In genomic region chr16:22076620-22076941, GRCm38 (mm10) we compare ENCODE assay signal across 11 mouse cellular contexts.
DNase-seq lines count a peak whose midpoint lies in the region; ATAC-seq and TF ChIP-seq lines count a peak whose summit lies in the region.
"Had no signal": no experiment of that assay in that cellular context is flagged by ENCODE, and none has a peak within 500 bp of the region (broad histone marks: within the 10 kb centered on the region; RNA-seq: fewer than 3 reads in every experiment).

No protein-coding gene starts in this region.

- H3K4me1 ChIP-seq in forebrain, embryonic 10.5 days = peaks cover 17% of the 10 kb centered on the region
- H3K4me1 ChIP-seq in forebrain, embryonic 15.5 days = no peaks in the 10 kb centered on the region
- no peaks in the 10 kb centered on the region for H3K4me1 ChIP-seq in lung, adult 2 months (ENCODE audit: control insufficient read depth, insufficient read depth, low read length)
- H3K4me1 ChIP-seq: kidney, embryonic 15.5 days had no signal

- no peak for ATAC-seq in forebrain, embryonic 15.5 days (replicated peaks)

- no peak for TF ChIP-seq POLR2A in lung, adult 2 months (IDR thresholded peaks at IDR 0.05; ENCODE audit: borderline replicate concordance, extremely low read depth, low read depth, low read length)

- H3K36me3 ChIP-seq in forebrain, embryonic 10.5 days (replicated peaks) = peaks cover 99% of the 10 kb centered on the region
- peaks cover 41% of the 10 kb centered on the region for H3K36me3 ChIP-seq in forebrain, embryonic 15.5 days

- no peak overlapping the region for H3K9ac ChIP-seq in forebrain, embryonic 15.5 days (replicated peaks)
- H3K9ac ChIP-seq: kidney, embryonic 15.5 days had no signal

- H3K4me2 ChIP-seq in forebrain, embryonic 15.5 days (replicated peaks) = no peak overlapping the region
- H3K4me2 ChIP-seq: kidney, embryonic 15.5 days had no signal

- H3K4me3 ChIP-seq in forebrain, embryonic 10.5 days = no peak overlapping the region
- H3K4me3 ChIP-seq in forebrain, embryonic 15.5 days = no peak overlapping the region
- no peak overlapping the region for H3K4me3 ChIP-seq in lung, adult 2 months (replicated peaks; ENCODE audit: extremely low read depth, low read depth, low read length)
- H3K4me3 ChIP-seq: kidney, embryonic 15.5 days; megakaryocyte, embryonic 14.5 days had no signal

- peak overlapping the region; percentile 75; the same call in 1 of the 2 replicates for H3K27ac ChIP-seq in forebrain, embryonic 10.5 days
- H3K27ac ChIP-seq in forebrain, embryonic 15.5 days (replicated peaks) = no peak overlapping the region
- H3K27ac ChIP-seq: kidney, embryonic 15.5 days had no signal

- no peak for DNase-seq in forebrain, embryonic 10.5 days (ENCODE audit: extremely low spot score, low spot score)
- peak; percentile 47 to 78 for DNase-seq in urinary bladder, postnatal 36 days (ENCODE audit: low spot score in 2 of 2)
- no peak for DNase-seq in urinary bladder, adult 2 months (ENCODE audit: low spot score)
- DNase-seq in lung, adult 2 months = peak; percentile 32
- DNase-seq in cerebellum, postnatal 25 days = no peak
- DNase-seq in ovary, postnatal 14 days (ENCODE audit: low spot score) = no peak
- DNase-seq in gastrocnemius, postnatal 10 days = no peak
- DNase-seq: cerebellum, postnatal 36 days had no signal

- no peaks in the 10 kb centered on the region for H3K9me3 ChIP-seq in forebrain, embryonic 10.5 days
- H3K9me3 ChIP-seq in forebrain, embryonic 15.5 days = no peaks in the 10 kb centered on the region
- H3K9me3 ChIP-seq: kidney, embryonic 15.5 days; megakaryocyte, embryonic 14.5 days had no signal

- no peak for TF ChIP-seq CTCF in lung, adult 2 months (IDR thresholded peaks at IDR 0.05; ENCODE audit: insufficient read depth, low read length)

- 50% methylated on average over 4 of the region's 4 CpGs for WGBS in forebrain, embryonic 10.5 days
- WGBS in forebrain, embryonic 15.5 days = 37% methylated on average over 4 of the region's 4 CpGs
- WGBS in lung, adult 2 months = 38% methylated on average over 4 of the region's 4 CpGs

- H3K27me3 ChIP-seq in forebrain, embryonic 10.5 days (ENCODE audit: poor library complexity, severe bottlenecking) = no peaks in the 10 kb centered on the region
- no peaks in the 10 kb centered on the region for H3K27me3 ChIP-seq in forebrain, embryonic 15.5 days
- H3K27me3 ChIP-seq: kidney, embryonic 15.5 days had no signal

Comparison
In these comparisons a context has a peak if more than half of its experiments do, and no peak if none do; other contexts are left out.
1. DNase-seq: peak in urinary bladder, postnatal 36 days (2 of 2) and lung, adult 2 months (single experiment); none in forebrain, embryonic 10.5 days (single experiment), urinary bladder, adult 2 months (single experiment), cerebellum, postnatal 25 days (0 of 2), ovary, postnatal 14 days (single experiment) and gastrocnemius, postnatal 10 days (single experiment).